Mouse (Mus musculus) intestine, embryonic 14.5 days (tissue): ENCODE data around the gene Dock1. TPM values are rescaled to one million over a fixed set of nuclear protein-coding genes. Genes with fewer than 3 reads are reported as not detected.

ENCODE experiments used
- ATAC-seq: fragments of 200-750 bp; cut with Nextera tagmentation; replicated peaks from 2 replicates; pipeline ENCODE4 v1.8.0; 2017; ENCODE audit warnings: low read depth, moderate number of reproducible peaks, moderate TSS enrichment, moderate library complexity; ENCODE audit not compliant: low FRiP score, low TSS enrichment
- DNase-seq: peaks from one replicate; pipeline ENCODE4 v3.0.0-alpha.2; 2018; ENCODE audit warnings: low spot score
- H3K27ac ChIP-seq: fragments of 300-500 bp; sonication (generic); 2 replicates; pipeline ENCODE4 v1.5.1; 2014; ENCODE audit warnings: low read depth, mild to moderate bottlenecking, control low read depth
- H3K27me3 ChIP-seq: fragments of 300-500 bp; sonication (generic); replicated peaks from 2 replicates; pipeline ENCODE4 v1.6.1; 2014; ENCODE audit warnings: low read length, control low read depth; ENCODE audit not compliant: control insufficient read depth, insufficient read depth
- H3K36me3 ChIP-seq: fragments of 300-500 bp; sonication (generic); 2 replicates; pipeline ENCODE4 v1.6.1; 2014; ENCODE audit warnings: low read length, control low read depth; ENCODE audit not compliant: control insufficient read depth, insufficient read depth
- H3K4me1 ChIP-seq: fragments of 300-500 bp; sonication (generic); replicated peaks from 2 replicates; pipeline ENCODE4 v1.6.1; 2014; ENCODE audit warnings: low read length, control low read depth, mixed read lengths; ENCODE audit not compliant: control insufficient read depth, insufficient read depth
- H3K4me2 ChIP-seq: fragments of 300-500 bp; sonication (generic); 2 replicates; pipeline ENCODE4 v1.6.1; 2014; ENCODE audit warnings: low read length
- H3K4me3 ChIP-seq: fragments of 300-500 bp; sonication (generic); 2 replicates; pipeline ENCODE4 v1.5.1; 2014; ENCODE audit warnings: low read depth, low read length, control low read depth, mixed read lengths
- H3K9ac ChIP-seq: fragments of 300-500 bp; sonication (generic); 2 replicates; pipeline ENCODE4 v1.6.1; 2014; ENCODE audit warnings: mild to moderate bottlenecking, low read length
- H3K9me3 ChIP-seq: fragments of 300-500 bp; sonication (generic); 2 replicates; pipeline ENCODE4 v1.6.1; 2016; ENCODE audit warnings: low read length, control low read depth; ENCODE audit not compliant: control insufficient read depth
- WGBS: fragments of 180-500 bp; shearing (Covaris S2); extraction: QIAGEN DNeasy Blood & Tissue Kit; methylation state at CpG from one replicate; pipeline ENCODE4 v1.1.7; 2014; 5-methylcytosine and 5-hydroxymethylcytosine counted together
- polyA plus RNA-seq: library from polyadenylated mRNA; unstranded; fragments of >200 nt; fragmentation: Nextera tagmentation; extraction: Ambion mirVana; gene quantifications from 2 replicates; pipeline ENCODE4 v1.2.1, GENCODE M21; 2014

Gene Dock1
- polyA plus RNA-seq, 1 experiment from 2014 or later, result 37.9 TPM

GRCm38 (mm10) chr7:134702481-134702880 lies 32.0 kb downstream of the Dock1 start:
- Histone ChIP-seq H3K9me3 (no peaks in the 10 kb centered on the region), H3K4me3 (no peak overlapping the region), H3K36me3 (no peaks in the 10 kb centered on the region), H3K27me3 (no peaks in the 10 kb centered on the region), H3K4me2 (no peak overlapping the region), H3K27ac (no peak overlapping the region), H3K4me1 (peaks cover 8% of the 10 kb centered on the region; the same call in 1 of the 2 replicates), H3K9ac (no peak overlapping the region)
- no peak for DNase-seq
- ATAC-seq, result no peak
- 74% methylated on average over 5 of the region's 5 CpGs for WGBS

- Histone ChIP-seq H3K4me3 (no peak overlapping the region), H3K9ac (no peak overlapping the region), H3K4me2 (no peak overlapping the region), H3K27ac (no peak overlapping the region), H3K27me3 (no peaks in the 10 kb centered on the region), H3K36me3 (no peaks in the 10 kb centered on the region), H3K9me3 (no peaks in the 10 kb centered on the region), H3K4me1 (0 out of 2 replicates have a peak, but pooled peaks cover 8% of the 10 kb centered on the region)
- DNase-seq (no peak), ATAC-seq (no peak; the same call in 1 of the 2 replicates)
- WGBS, result 77% methylated on average over 2 of the region's 2 CpGs
Measured at GRCm38 (mm10) chr7:134703704-134704103, 33.2 kb downstream of the Dock1 start.

- Histone ChIP-seq H3K27ac (no peak overlapping the region), H3K4me2 (no peak overlapping the region), H3K4me1 (no peaks in the 10 kb centered on the region), H3K36me3 (no peaks in the 10 kb centered on the region), H3K27me3 (no peaks in the 10 kb centered on the region), H3K4me3 (no peak overlapping the region), H3K9me3 (no peaks in the 10 kb centered on the region), H3K9ac (no peak overlapping the region)
- 45% methylated on average over 5 of the region's 5 CpGs for WGBS
- ATAC-seq (0 out of 2 replicates have a peak, but pooled peaks have one; percentile 36), DNase-seq (no peak)
Measured at GRCm38 (mm10) chr7:134709226-134709853, 38.9 kb downstream of the Dock1 start.

GRCm38 (mm10) chr7:134711576-134711975 lies 41.1 kb downstream of the Dock1 start:
- 86% methylated on average over 1 of the region's 1 CpGs for WGBS
- ATAC-seq (no peak), DNase-seq (no peak)
- Histone ChIP-seq H3K4me3 (no peak overlapping the region), H3K4me2 (no peak overlapping the region), H3K27me3 (no peaks in the 10 kb centered on the region), H3K27ac (no peak overlapping the region), H3K36me3 (no peaks in the 10 kb centered on the region), H3K4me1 (no peaks in the 10 kb centered on the region), H3K9ac (no peak overlapping the region), H3K9me3 (no peaks in the 10 kb centered on the region)

GRCm38 (mm10) chr7:134719406-134719805 lies 49.0 kb downstream of the Dock1 start:
- H3K9me3 ChIP-seq, result no peaks in the 10 kb centered on the region
- 86% methylated on average over 3 of the region's 3 CpGs for WGBS
- peaks cover 5% of the 10 kb centered on the region; the same call in 1 of the 2 replicates for H3K4me1 ChIP-seq
- H3K27ac ChIP-seq, result no peak overlapping the region
- DNase-seq (no peak), ATAC-seq (no peak)
- H3K4me2 ChIP-seq, result no peak overlapping the region
- H3K27me3 ChIP-seq, result no peaks in the 10 kb centered on the region
- H3K36me3 ChIP-seq, result no peaks in the 10 kb centered on the region
- H3K9ac ChIP-seq, result no peak overlapping the region
- H3K4me3 ChIP-seq, result no peak overlapping the region

GRCm38 (mm10) chr7:134722361-134722760 lies 51.9 kb downstream of the Dock1 start:
- no peak overlapping the region for H3K27ac ChIP-seq
- H3K9ac ChIP-seq, result no peak overlapping the region
- 91% methylated on average over 7 of the region's 7 CpGs for WGBS
- H3K4me1 ChIP-seq, result peaks cover 16% of the 10 kb centered on the region; the same call in 1 of the 2 replicates
- ATAC-seq, result no peak
- no peak for DNase-seq
- no peaks in the 10 kb centered on the region for H3K9me3 ChIP-seq
- H3K27me3 ChIP-seq, result no peaks in the 10 kb centered on the region
- no peaks in the 10 kb centered on the region; the same call in 1 of the 2 replicates for H3K36me3 ChIP-seq
- no peak overlapping the region for H3K4me2 ChIP-seq
- no peak overlapping the region for H3K4me3 ChIP-seq

GRCm38 (mm10) chr7:134722955-134723354 lies 52.5 kb downstream of the Dock1 start:
- H3K9me3 ChIP-seq, result no peaks in the 10 kb centered on the region
- 79% methylated on average over 9 of the region's 9 CpGs for WGBS

GRCm38 (mm10) chr7:134723509-134723908 lies 53.1 kb downstream of the Dock1 start:
- no peaks in the 10 kb centered on the region for H3K9me3 ChIP-seq
- ATAC-seq (no peak), DNase-seq (no peak)
- H3K27ac ChIP-seq, result no peak overlapping the region
- H3K36me3 ChIP-seq, result peaks cover 4% of the 10 kb centered on the region
- H3K4me3 ChIP-seq, result no peak overlapping the region
- 90% methylated on average over 5 of the region's 5 CpGs for WGBS
- no peak overlapping the region for H3K4me2 ChIP-seq
- H3K9ac ChIP-seq, result no peak overlapping the region
- no peaks in the 10 kb centered on the region for H3K27me3 ChIP-seq
- H3K4me1 ChIP-seq, result peaks cover 16% of the 10 kb centered on the region; the same call in 1 of the 2 replicates

More at GRCm38 (mm10) chr7:134722955-134723354, 52.5 kb downstream of the Dock1 start:
- ATAC-seq, result no peak
- Histone ChIP-seq H3K36me3 (no peaks in the 10 kb centered on the region; the same call in 1 of the 2 replicates), H3K4me3 (no peak overlapping the region), H3K27me3 (no peaks in the 10 kb centered on the region), H3K4me2 (no peak overlapping the region), H3K4me1 (peaks cover 16% of the 10 kb centered on the region; the same call in 1 of the 2 replicates), H3K9ac (no peak overlapping the region), H3K27ac (no peak overlapping the region)
- DNase-seq, result no peak

GRCm38 (mm10) chr7:134724841-134725240 lies 54.4 kb downstream of the Dock1 start:
- Histone ChIP-seq H3K9me3 (no peaks in the 10 kb centered on the region), H3K4me2 (no peak overlapping the region), H3K36me3 (peaks cover 9% of the 10 kb centered on the region), H3K27me3 (no peaks in the 10 kb centered on the region), H3K4me1 (peaks cover 16% of the 10 kb centered on the region; the same call in 1 of the 2 replicates), H3K9ac (no peak overlapping the region), H3K27ac (no peak overlapping the region), H3K4me3 (no peak overlapping the region)
- ATAC-seq (no peak), DNase-seq (no peak)
- 52% methylated on average over 7 of the region's 7 CpGs for WGBS
